Mouse (Mus musculus): Measurements from ENCODE around the gene Spast. TPM values are rescaled to one million over a fixed set of nuclear protein-coding genes. Genes with fewer than 3 reads are reported as not detected.

The Spast gene
- total RNA-seq (2023; ENCODE audit: inconsistent age) = 29.2 to 31.6 TPM (median 31.3 TPM) in 4 replicates

GRCm38 (mm10) chr17:74338937-74339804 is at the start of gene Spast:
Gene Spast (plus strand): TSS chr17:74338987.

GRCm38 (mm10) chr17:74295026-74295970 is 43.5 kb upstream of the Spast start, which contains the start of gene Memo1:
Gene Memo1 (minus strand): TSS chr17:74295521.

GRCm38 (mm10) chr17:74323844-74324243 is 14.9 kb upstream of the Spast start, which contains the start of gene Dpy30:
Gene Dpy30 (minus strand): TSS chr17:74323944.

GRCm38 (mm10) chr17:74395383-74396065 is 56.7 kb downstream of the Spast start, which contains the start of gene Slc30a6:
Gene Slc30a6 (plus strand): TSS chr17:74395608.

Other genes starting within 250 kb of the Spast start
- 25.2 to 34.3 TPM (median 30.9 TPM) in 4 replicates for gene Memo1, start 43.5 kb upstream of the Spast start, total RNA-seq (2023; ENCODE audit: inconsistent age)
- 37.4 to 53.7 TPM (median 41.7 TPM) in 4 replicates for gene Dpy30, start 15.0 kb upstream of the Spast start, total RNA-seq (2023; ENCODE audit: inconsistent age)
- 15.5 to 19.0 TPM (median 16.8 TPM) in 4 replicates for gene Slc30a6, start 56.6 kb downstream of the Spast start, total RNA-seq (2023; ENCODE audit: inconsistent age)
- gene Nlrc4, start 120.2 kb downstream of the Spast start, total RNA-seq (2023; ENCODE audit: inconsistent age) = 18.4 to 21.7 TPM (median 19.8 TPM) in 4 replicates
- 62.0 to 79.8 TPM (median 69.5 TPM) in 4 replicates for gene Yipf4, start 150.5 kb downstream of the Spast start, total RNA-seq (2023; ENCODE audit: inconsistent age)
- 185 to 211 TPM (median 206 TPM) in 4 replicates for gene Birc6, start 189.3 kb downstream of the Spast start, total RNA-seq (2023; ENCODE audit: inconsistent age)

All from B cell, adult (primary cell).